Mouse (Mus musculus) embryonic facial prominence, embryonic 12.5 days (tissue): Measurements from ENCODE around the gene Tshz2. TPM values are rescaled to one million over a fixed set of nuclear protein-coding genes. Genes with fewer than 3 reads are reported as not detected.

ENCODE experiments used
- ATAC-seq: fragments of 200-750 bp; cut with Nextera tagmentation; 2 replicates; pipeline ENCODE4 v1.8.0; 2017; ENCODE audit not compliant: insufficient number of reproducible peaks, insufficient read depth, low FRiP score, low TSS enrichment
- H3K27ac ChIP-seq: fragments of 300-500 bp; sonication (generic); 2 replicates; pipeline ENCODE4 v1.5.1; 2016; ENCODE audit warnings: mild to moderate bottlenecking
- H3K27me3 ChIP-seq: fragments of 300-500 bp; sonication (generic); 2 replicates; pipeline ENCODE4 v1.6.1; 2016; ENCODE audit warnings: mild to moderate bottlenecking, moderate library complexity
- H3K36me3 ChIP-seq: fragments of 300-500 bp; sonication (generic); 2 replicates; pipeline ENCODE4 v1.6.1; 2016; ENCODE audit warnings: mild to moderate bottlenecking
- H3K4me1 ChIP-seq: fragments of 300-500 bp; sonication (generic); 2 replicates; pipeline ENCODE4 v1.6.1; 2016
- H3K4me2 ChIP-seq: fragments of 300-500 bp; sonication (generic); replicated peaks from 2 replicates; pipeline ENCODE4 v1.6.1; 2016; ENCODE audit warnings: mild to moderate bottlenecking, moderate library complexity
- H3K4me3 ChIP-seq: fragments of 300-500 bp; sonication (generic); 2 replicates; pipeline ENCODE4 v1.5.1; 2016; ENCODE audit warnings: mild to moderate bottlenecking
- H3K9ac ChIP-seq: fragments of 300-500 bp; sonication (generic); 2 replicates; pipeline ENCODE4 v1.6.1; 2016; ENCODE audit warnings: mild to moderate bottlenecking, moderate library complexity
- H3K9me3 ChIP-seq: fragments of 300-500 bp; sonication (generic); 2 replicates; pipeline ENCODE4 v1.6.1; 2016; ENCODE audit warnings: mild to moderate bottlenecking, moderate library complexity
- WGBS: fragments of 180-500 bp; shearing (Covaris S2); methylation state at CpG from one replicate; pipeline ENCODE4 v1.1.7; 2016; 5-methylcytosine and 5-hydroxymethylcytosine counted together
- polyA plus RNA-seq: library from polyadenylated mRNA; unstranded; fragments of >200 nt; fragmentation: Nextera tagmentation; extraction: Ambion mirVana; gene quantifications from 2 replicates; pipeline ENCODE4 v1.2.1, GENCODE M21; 2016

The Tshz2 gene
- polyA plus RNA-seq, 1 experiment from 2014 or later, result 9.1 TPM

DNA sequence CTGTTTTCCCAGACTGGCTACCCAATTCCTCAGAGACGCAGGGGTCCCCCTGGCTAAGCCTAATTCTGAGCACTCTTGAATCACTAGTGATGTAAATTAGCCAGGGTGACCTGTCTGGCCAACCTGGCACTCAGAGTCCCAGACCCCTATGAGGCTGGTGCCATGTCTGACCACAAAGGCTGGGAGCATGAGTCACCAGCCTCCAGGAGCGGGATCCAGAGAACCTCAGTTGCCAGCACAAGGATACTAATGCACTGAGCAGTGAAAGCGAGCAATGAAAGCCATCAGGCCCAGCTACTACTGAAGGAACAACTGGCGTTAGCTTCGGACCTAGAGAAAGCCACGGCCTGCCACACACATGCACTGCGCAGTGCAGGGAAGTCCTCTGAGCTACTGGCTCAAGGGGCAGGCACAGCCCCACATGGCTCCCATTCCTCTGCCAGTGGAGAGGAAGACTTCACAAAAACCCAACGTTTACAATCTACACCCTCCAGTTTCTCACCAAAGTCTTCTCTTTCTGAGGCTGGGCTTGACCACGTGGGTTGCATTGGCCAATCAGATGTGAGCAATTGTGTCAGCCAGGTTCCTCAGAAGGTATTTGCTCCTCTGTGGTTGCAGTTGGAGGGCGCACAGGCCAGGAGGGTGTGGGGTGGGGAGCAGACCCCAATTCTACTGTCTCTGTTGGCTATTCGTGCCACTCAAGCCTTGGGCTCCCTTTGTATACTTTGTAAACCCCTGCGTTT, 409.8 kb downstream of the Tshz2 start:
- no peak overlapping the region for H3K4me2 ChIP-seq
- H3K4me3 ChIP-seq, result no peak overlapping the region
- no peak overlapping the region for H3K9ac ChIP-seq
- peaks cover 10% of the 10 kb centered on the region for H3K4me1 ChIP-seq
- no peak for ATAC-seq
- H3K36me3 ChIP-seq, result no peaks in the 10 kb centered on the region
- WGBS, result 83% methylated on average over 12 of the region's 12 CpGs
- no peaks in the 10 kb centered on the region for H3K9me3 ChIP-seq
- no peaks in the 10 kb centered on the region for H3K27me3 ChIP-seq
- H3K27ac ChIP-seq, result 0 out of 2 replicates have a peak overlapping the region, but pooled peaks have one; percentile 11

GRCm38 (mm10) chr2:170043290-170043689, 410.5 kb downstream of the Tshz2 start:
- Histone ChIP-seq H3K9ac (no peak overlapping the region), H3K4me3 (no peak overlapping the region), H3K4me2 (no peak overlapping the region), H3K4me1 (peaks cover 10% of the 10 kb centered on the region), H3K36me3 (no peaks in the 10 kb centered on the region), H3K9me3 (no peaks in the 10 kb centered on the region), H3K27ac (0 out of 2 replicates have a peak overlapping the region, but pooled peaks have one; percentile 11), H3K27me3 (no peaks in the 10 kb centered on the region)
- WGBS, result 85% methylated on average over 8 of the region's 10 CpGs
- ATAC-seq, result no peak

- no peaks in the 10 kb centered on the region for H3K27me3 ChIP-seq
- no peak for ATAC-seq
- no peak overlapping the region for H3K4me3 ChIP-seq
- 82% methylated on average over 11 of the region's 11 CpGs for WGBS
- no peak overlapping the region for H3K27ac ChIP-seq
- no peaks in the 10 kb centered on the region for H3K9me3 ChIP-seq
- H3K9ac ChIP-seq, result no peak overlapping the region
- peaks cover 3% of the 10 kb centered on the region for H3K4me1 ChIP-seq
- no peaks in the 10 kb centered on the region for H3K36me3 ChIP-seq
- H3K4me2 ChIP-seq, result no peak overlapping the region
Measured at GRCm38 (mm10) chr2:170045896-170046295, 413.1 kb downstream of the Tshz2 start.

GRCm38 (mm10) chr2:170046371-170047145, 413.7 kb downstream of the Tshz2 start:
- no peak for ATAC-seq
- WGBS, result 81% methylated on average over 9 of the region's 9 CpGs
- Histone ChIP-seq H3K9ac (no peak overlapping the region), H3K4me2 (no peak overlapping the region), H3K27ac (no peak overlapping the region), H3K4me3 (no peak overlapping the region), H3K4me1 (no peaks in the 10 kb centered on the region), H3K9me3 (no peaks in the 10 kb centered on the region), H3K27me3 (no peaks in the 10 kb centered on the region), H3K36me3 (no peaks in the 10 kb centered on the region)

GRCm38 (mm10) chr2:170048831-170049230, 416.0 kb downstream of the Tshz2 start:
- no peak overlapping the region for H3K27ac ChIP-seq
- H3K9ac ChIP-seq, result no peak overlapping the region
- H3K4me1 ChIP-seq, result no peaks in the 10 kb centered on the region
- no peak overlapping the region for H3K4me3 ChIP-seq
- no peak overlapping the region for H3K4me2 ChIP-seq
- H3K9me3 ChIP-seq, result no peaks in the 10 kb centered on the region
- no peak for ATAC-seq
- no peaks in the 10 kb centered on the region for H3K36me3 ChIP-seq
- no peaks in the 10 kb centered on the region for H3K27me3 ChIP-seq
- WGBS, result 84% methylated on average over 1 of the region's 1 CpGs

- Histone ChIP-seq H3K4me2 (no peak overlapping the region), H3K4me3 (no peak overlapping the region), H3K27ac (no peak overlapping the region), H3K9ac (no peak overlapping the region), H3K4me1 (no peaks in the 10 kb centered on the region), H3K36me3 (no peaks in the 10 kb centered on the region), H3K27me3 (no peaks in the 10 kb centered on the region), H3K9me3 (no peaks in the 10 kb centered on the region)
- WGBS, result 43% methylated on average over 5 of the region's 5 CpGs
- no peak for ATAC-seq
Measured at GRCm38 (mm10) chr2:170050651-170051050, 417.8 kb downstream of the Tshz2 start.

DNA sequence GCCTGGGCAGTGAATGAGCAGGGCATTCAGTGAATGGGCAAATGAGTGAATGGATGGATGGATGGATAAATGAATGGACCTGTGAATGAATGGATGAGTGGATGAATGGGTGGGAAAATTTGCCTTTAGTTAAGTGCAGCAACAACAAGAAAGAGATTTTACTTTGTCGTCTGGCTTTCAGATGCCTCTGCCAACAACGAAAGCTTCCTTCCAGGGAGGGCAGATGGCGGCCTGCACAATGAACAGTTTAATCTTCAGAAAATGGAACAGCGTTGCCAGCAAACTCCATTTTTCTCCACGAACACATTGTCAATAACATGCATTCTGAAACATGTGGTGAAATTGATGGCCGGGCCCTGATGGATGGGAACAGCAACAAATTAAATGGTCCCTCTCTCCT, 418.6 kb downstream of the Tshz2 start:
- H3K4me2 ChIP-seq, result no peak overlapping the region
- H3K4me1 ChIP-seq, result no peaks in the 10 kb centered on the region
- H3K9ac ChIP-seq, result no peak overlapping the region
- no peaks in the 10 kb centered on the region for H3K27me3 ChIP-seq
- no peaks in the 10 kb centered on the region for H3K9me3 ChIP-seq
- H3K36me3 ChIP-seq, result no peaks in the 10 kb centered on the region
- no peak for ATAC-seq
- H3K4me3 ChIP-seq, result no peak overlapping the region
- WGBS, result 92% methylated on average over 6 of the region's 6 CpGs
- H3K27ac ChIP-seq, result no peak overlapping the region

- no peaks in the 10 kb centered on the region for H3K36me3 ChIP-seq
Measured at GRCm38 (mm10) chr2:170054943-170055342, 422.1 kb downstream of the Tshz2 start.

GRCm38 (mm10) chr2:170055413-170055812, 422.6 kb downstream of the Tshz2 start:
- H3K27me3 ChIP-seq, result no peaks in the 10 kb centered on the region
- H3K4me1 ChIP-seq, result no peaks in the 10 kb centered on the region
- no peak for ATAC-seq
- no peak overlapping the region for H3K4me3 ChIP-seq
- no peak overlapping the region for H3K4me2 ChIP-seq
- H3K9ac ChIP-seq, result no peak overlapping the region
- 37% methylated on average over 9 of the region's 9 CpGs for WGBS
- no peaks in the 10 kb centered on the region for H3K36me3 ChIP-seq
- H3K9me3 ChIP-seq, result no peaks in the 10 kb centered on the region
- no peak overlapping the region for H3K27ac ChIP-seq

More at GRCm38 (mm10) chr2:170054943-170055342, 422.1 kb downstream of the Tshz2 start:
- H3K4me3 ChIP-seq, result no peak overlapping the region
- H3K4me1 ChIP-seq, result no peaks in the 10 kb centered on the region
- no peak for ATAC-seq
- no peak overlapping the region for H3K27ac ChIP-seq
- no peak overlapping the region for H3K9ac ChIP-seq
- 71% methylated on average over 12 of the region's 12 CpGs for WGBS
- H3K4me2 ChIP-seq, result no peak overlapping the region
- H3K9me3 ChIP-seq, result no peaks in the 10 kb centered on the region
- H3K27me3 ChIP-seq, result no peaks in the 10 kb centered on the region

- no peak overlapping the region for H3K4me3 ChIP-seq
Measured at GRCm38 (mm10) chr2:170058774-170059173, 426.0 kb downstream of the Tshz2 start.

GRCm38 (mm10) chr2:170060066-170060465, 427.3 kb downstream of the Tshz2 start:
- Histone ChIP-seq H3K36me3 (no peaks in the 10 kb centered on the region), H3K27ac (no peak overlapping the region), H3K27me3 (no peaks in the 10 kb centered on the region), H3K4me1 (no peaks in the 10 kb centered on the region), H3K9me3 (no peaks in the 10 kb centered on the region), H3K9ac (no peak overlapping the region), H3K4me2 (no peak overlapping the region), H3K4me3 (no peak overlapping the region)
- ATAC-seq, result no peak
- 66% methylated on average over 4 of the region's 4 CpGs for WGBS

More at GRCm38 (mm10) chr2:170058774-170059173, 426.0 kb downstream of the Tshz2 start:
- no peak overlapping the region for H3K27ac ChIP-seq
- ATAC-seq, result no peak
- WGBS, result 91% methylated on average over 14 of the region's 14 CpGs
- H3K4me2 ChIP-seq, result no peak overlapping the region
- no peak overlapping the region for H3K9ac ChIP-seq
- no peaks in the 10 kb centered on the region for H3K9me3 ChIP-seq
- H3K36me3 ChIP-seq, result no peaks in the 10 kb centered on the region
- no peaks in the 10 kb centered on the region for H3K27me3 ChIP-seq
- H3K4me1 ChIP-seq, result no peaks in the 10 kb centered on the region

GRCm38 (mm10) chr2:170062378-170062777, 429.6 kb downstream of the Tshz2 start:
- H3K9ac ChIP-seq, result no peak overlapping the region
- no peaks in the 10 kb centered on the region for H3K27me3 ChIP-seq
- H3K4me3 ChIP-seq, result no peak overlapping the region
- ATAC-seq, result no peak
- no peaks in the 10 kb centered on the region for H3K4me1 ChIP-seq
- no peak overlapping the region for H3K27ac ChIP-seq
- H3K4me2 ChIP-seq, result no peak overlapping the region
- no peaks in the 10 kb centered on the region for H3K9me3 ChIP-seq
- H3K36me3 ChIP-seq, result no peaks in the 10 kb centered on the region
- 76% methylated on average over 3 of the region's 3 CpGs for WGBS
